Mouse (Mus musculus): ENCODE measurements around the gene Zfp750. TPM values are rescaled to one million over a fixed set of nuclear protein-coding genes. Genes with fewer than 3 reads are reported as not detected.

The Zfp750 gene
- polyA plus RNA-seq, 1 experiment from 2014 or later, result 1.5 TPM

GRCm38 (mm10) chr11:121552846-121553457, 33.8 kb upstream of the Zfp750 start:
- no peak overlapping the region for H3K4me3 ChIP-seq (ENCODE audit: low read depth, low read length)
- H3K4me1 ChIP-seq (ENCODE audit: control insufficient read depth, insufficient read depth, low read length), result no peaks in the 10 kb centered on the region
- H3K27me3 ChIP-seq (ENCODE audit: control insufficient read depth, insufficient read depth, low read length), result no peaks in the 10 kb centered on the region
- WGBS, result 90% methylated on average over 7 of the region's 7 CpGs
- no peaks in the 10 kb centered on the region for H3K9me3 ChIP-seq (ENCODE audit: control insufficient read depth, low read length)
- no peak overlapping the region for H3K9ac ChIP-seq (ENCODE audit: low read length)
- H3K4me2 ChIP-seq (ENCODE audit: low read depth, severe bottlenecking), result no peak overlapping the region
- H3K36me3 ChIP-seq (ENCODE audit: control insufficient read depth, insufficient read depth, low read length), result no peaks in the 10 kb centered on the region
- ATAC-seq (ENCODE audit: insufficient number of reproducible peaks, low FRiP score, low TSS enrichment, low read depth), result no peak
- DNase-seq (ENCODE audit: low spot score), result no peak
- no peak overlapping the region for H3K27ac ChIP-seq (replicated peaks; ENCODE audit: low read depth, low read length)

- Histone ChIP-seq H3K27me3 (ENCODE audit: control insufficient read depth, insufficient read depth, low read length) (no peaks in the 10 kb centered on the region), H3K4me1 (ENCODE audit: control insufficient read depth, insufficient read depth, low read length) (no peaks in the 10 kb centered on the region), H3K9me3 (ENCODE audit: control insufficient read depth, low read length) (no peaks in the 10 kb centered on the region), H3K36me3 (ENCODE audit: control insufficient read depth, insufficient read depth, low read length) (no peaks in the 10 kb centered on the region), H3K4me2 (ENCODE audit: low read depth, severe bottlenecking) (no peak overlapping the region), H3K9ac (ENCODE audit: low read length) (no peak overlapping the region), H3K4me3 (ENCODE audit: low read depth, low read length) (no peak overlapping the region), H3K27ac (replicated peaks; ENCODE audit: low read depth, low read length) (no peak overlapping the region)
- DNase-seq (ENCODE audit: low spot score), result no peak
- 90% methylated on average over 4 of the region's 4 CpGs for WGBS
- ATAC-seq (ENCODE audit: insufficient number of reproducible peaks, low FRiP score, low TSS enrichment, low read depth), result no peak
Observed at GRCm38 (mm10) chr11:121552167-121552566, 33.0 kb upstream of the Zfp750 start.

GRCm38 (mm10) chr11:121551206-121551799, 32.2 kb upstream of the Zfp750 start:
- ATAC-seq (ENCODE audit: insufficient number of reproducible peaks, low FRiP score, low TSS enrichment, low read depth) (no peak), DNase-seq (ENCODE audit: low spot score) (no peak)
- no peak overlapping the region for H3K4me2 ChIP-seq (ENCODE audit: low read depth, severe bottlenecking)
- no peaks in the 10 kb centered on the region for H3K27me3 ChIP-seq (ENCODE audit: control insufficient read depth, insufficient read depth, low read length)
- 90% methylated on average over 5 of the region's 5 CpGs for WGBS
- no peaks in the 10 kb centered on the region for H3K4me1 ChIP-seq (ENCODE audit: control insufficient read depth, insufficient read depth, low read length)
- no peak overlapping the region for H3K27ac ChIP-seq (replicated peaks; ENCODE audit: low read depth, low read length)
- no peak overlapping the region for H3K4me3 ChIP-seq (ENCODE audit: low read depth, low read length)
- no peaks in the 10 kb centered on the region for H3K9me3 ChIP-seq (ENCODE audit: control insufficient read depth, low read length)
- H3K36me3 ChIP-seq (ENCODE audit: control insufficient read depth, insufficient read depth, low read length), result no peaks in the 10 kb centered on the region
- no peak overlapping the region for H3K9ac ChIP-seq (ENCODE audit: low read length)

GRCm38 (mm10) chr11:121549843-121550647, 30.9 kb upstream of the Zfp750 start:
- WGBS, result 71% methylated on average over 17 of the region's 17 CpGs
- Histone ChIP-seq H3K4me1 (ENCODE audit: control insufficient read depth, insufficient read depth, low read length) (no peaks in the 10 kb centered on the region), H3K36me3 (ENCODE audit: control insufficient read depth, insufficient read depth, low read length) (no peaks in the 10 kb centered on the region), H3K27ac (replicated peaks; ENCODE audit: low read depth, low read length) (no peak overlapping the region), H3K9me3 (ENCODE audit: control insufficient read depth, low read length) (no peaks in the 10 kb centered on the region), H3K4me3 (ENCODE audit: low read depth, low read length) (no peak overlapping the region), H3K27me3 (ENCODE audit: control insufficient read depth, insufficient read depth, low read length) (no peaks in the 10 kb centered on the region), H3K4me2 (ENCODE audit: low read depth, severe bottlenecking) (no peak overlapping the region), H3K9ac (ENCODE audit: low read length) (no peak overlapping the region)
- ATAC-seq (ENCODE audit: insufficient number of reproducible peaks, low FRiP score, low TSS enrichment, low read depth), result no peak
- DNase-seq (ENCODE audit: low spot score), result no peak

GRCm38 (mm10) chr11:121548996-121549842, 30.1 kb upstream of the Zfp750 start:
- DNase-seq (ENCODE audit: low spot score), result no peak
- Histone ChIP-seq H3K9ac (ENCODE audit: low read length) (no peak overlapping the region), H3K36me3 (ENCODE audit: control insufficient read depth, insufficient read depth, low read length) (no peaks in the 10 kb centered on the region), H3K27me3 (ENCODE audit: control insufficient read depth, insufficient read depth, low read length) (no peaks in the 10 kb centered on the region), H3K27ac (replicated peaks; ENCODE audit: low read depth, low read length) (no peak overlapping the region), H3K4me1 (ENCODE audit: control insufficient read depth, insufficient read depth, low read length) (no peaks in the 10 kb centered on the region), H3K4me3 (ENCODE audit: low read depth, low read length) (no peak overlapping the region), H3K9me3 (ENCODE audit: control insufficient read depth, low read length) (no peaks in the 10 kb centered on the region), H3K4me2 (ENCODE audit: low read depth, severe bottlenecking) (no peak overlapping the region)
- WGBS, result 83% methylated on average over 12 of the region's 12 CpGs
- ATAC-seq (ENCODE audit: insufficient number of reproducible peaks, low FRiP score, low TSS enrichment, low read depth), result no peak

GRCm38 (mm10) chr11:121547925-121548324, 28.8 kb upstream of the Zfp750 start:
- H3K27me3 ChIP-seq (ENCODE audit: control insufficient read depth, insufficient read depth, low read length), result no peaks in the 10 kb centered on the region
- H3K4me1 ChIP-seq (ENCODE audit: control insufficient read depth, insufficient read depth, low read length), result no peaks in the 10 kb centered on the region
- H3K36me3 ChIP-seq (ENCODE audit: control insufficient read depth, insufficient read depth, low read length), result no peaks in the 10 kb centered on the region
- 89% methylated on average over 4 of the region's 4 CpGs for WGBS
- no peak overlapping the region for H3K27ac ChIP-seq (replicated peaks; ENCODE audit: low read depth, low read length)
- no peak overlapping the region for H3K4me3 ChIP-seq (ENCODE audit: low read depth, low read length)
- no peak overlapping the region for H3K4me2 ChIP-seq (ENCODE audit: low read depth, severe bottlenecking)
- H3K9ac ChIP-seq (ENCODE audit: low read length), result no peak overlapping the region
- no peak for DNase-seq (ENCODE audit: low spot score)
- H3K9me3 ChIP-seq (ENCODE audit: control insufficient read depth, low read length), result no peaks in the 10 kb centered on the region
- no peak for ATAC-seq (ENCODE audit: insufficient number of reproducible peaks, low FRiP score, low TSS enrichment, low read depth)

- Histone ChIP-seq H3K4me1 (ENCODE audit: control insufficient read depth, insufficient read depth, low read length) (no peaks in the 10 kb centered on the region), H3K4me2 (ENCODE audit: low read depth, severe bottlenecking) (no peak overlapping the region), H3K9me3 (ENCODE audit: control insufficient read depth, low read length) (no peaks in the 10 kb centered on the region), H3K9ac (ENCODE audit: low read length) (no peak overlapping the region), H3K4me3 (ENCODE audit: low read depth, low read length) (no peak overlapping the region), H3K27ac (replicated peaks; ENCODE audit: low read depth, low read length) (no peak overlapping the region), H3K27me3 (ENCODE audit: control insufficient read depth, insufficient read depth, low read length) (no peaks in the 10 kb centered on the region), H3K36me3 (ENCODE audit: control insufficient read depth, insufficient read depth, low read length) (no peaks in the 10 kb centered on the region)
- whole genome bisulfite sequencing, result 92% methylated on average over 5 of the region's 5 CpGs
- ATAC-seq (ENCODE audit: insufficient number of reproducible peaks, low FRiP score, low TSS enrichment, low read depth), result no peak
- no peak for DNase-seq (ENCODE audit: low spot score)
Observed at GRCm38 (mm10) chr11:121547234-121547633, 28.1 kb upstream of the Zfp750 start.

- Histone ChIP-seq H3K9ac (ENCODE audit: low read length) (no peak overlapping the region), H3K36me3 (ENCODE audit: control insufficient read depth, insufficient read depth, low read length) (no peaks in the 10 kb centered on the region), H3K9me3 (ENCODE audit: control insufficient read depth, low read length) (no peaks in the 10 kb centered on the region), H3K4me2 (ENCODE audit: low read depth, severe bottlenecking) (no peak overlapping the region), H3K27me3 (ENCODE audit: control insufficient read depth, insufficient read depth, low read length) (no peaks in the 10 kb centered on the region), H3K4me3 (ENCODE audit: low read depth, low read length) (no peak overlapping the region), H3K27ac (replicated peaks; ENCODE audit: low read depth, low read length) (no peak overlapping the region), H3K4me1 (ENCODE audit: control insufficient read depth, insufficient read depth, low read length) (no peaks in the 10 kb centered on the region)
- ATAC-seq (ENCODE audit: insufficient number of reproducible peaks, low FRiP score, low TSS enrichment, low read depth), result no peak
- 79% methylated on average over 3 of the region's 3 CpGs for WGBS
- DNase-seq (ENCODE audit: low spot score), result no peak
Observed at GRCm38 (mm10) chr11:121545398-121546034, 26.4 kb upstream of the Zfp750 start.

Data from limb, embryonic 11.5 days (tissue).